Mouse (Mus musculus) neural tube, postnatal 0 days (tissue): ENCODE results near the gene Entpd3. TPM values are rescaled to one million over a fixed set of nuclear protein-coding genes. Genes with fewer than 3 reads are reported as not detected.

Source experiments
- polyA plus RNA-seq: library from polyadenylated mRNA; unstranded; fragments of >200 nt; fragmentation: Nextera tagmentation; extraction: Ambion mirVana; gene quantifications from 2 replicates; pipeline ENCODE4 v1.2.1, GENCODE M21; 2015

The Entpd3 gene
- 6.3 and 7.6 TPM in 2 replicates for polyA plus RNA-seq

GRCm38 (mm10) chr9:120539662-120540251, at the start of gene Entpd3:
TSS of gene Entpd3 (plus strand) at chr9:120539818.

GRCm38 (mm10) chr9:120492010-120492399, 47.6 kb upstream of the Entpd3 start, which contains the start of gene Eif1b:
TSS of gene Eif1b (plus strand) at chr9:120492232.

GRCm38 (mm10) chr9:120570741-120571592, 31.3 kb downstream of the Entpd3 start, which contains the start of gene Rpl14:
TSS of gene Rpl14 (plus strand) at chr9:120571444.

Other genes starting within 250 kb of the Entpd3 start
- gene Myrip, start 238.3 kb upstream of the Entpd3 start, polyA plus RNA-seq, result 10.6 and 11.3 TPM in 2 replicates
- gene Eif1b, start 47.6 kb upstream of the Entpd3 start, polyA plus RNA-seq, result 349 and 377 TPM in 2 replicates
- gene Rpl14, start 31.6 kb downstream of the Entpd3 start, polyA plus RNA-seq, result 394 and 443 TPM in 2 replicates